Mouse (Mus musculus) erythroblast, embryonic 14.5 days (primary cell): Measurements from ENCODE around the gene Gpr25.

Experiments
- GATA1 ChIP-seq: IDR thresholded peaks from 2 replicates; pipeline ENCODE4 v1.6.1; 2012; ENCODE audit warnings: low read length, inconsistent platforms, mixed read lengths
- TAL1 ChIP-seq: IDR thresholded peaks from 3 replicates; pipeline ENCODE4 v1.6.1; 2012; ENCODE audit warnings: low read length, inconsistent platforms, mixed read lengths

DNA sequence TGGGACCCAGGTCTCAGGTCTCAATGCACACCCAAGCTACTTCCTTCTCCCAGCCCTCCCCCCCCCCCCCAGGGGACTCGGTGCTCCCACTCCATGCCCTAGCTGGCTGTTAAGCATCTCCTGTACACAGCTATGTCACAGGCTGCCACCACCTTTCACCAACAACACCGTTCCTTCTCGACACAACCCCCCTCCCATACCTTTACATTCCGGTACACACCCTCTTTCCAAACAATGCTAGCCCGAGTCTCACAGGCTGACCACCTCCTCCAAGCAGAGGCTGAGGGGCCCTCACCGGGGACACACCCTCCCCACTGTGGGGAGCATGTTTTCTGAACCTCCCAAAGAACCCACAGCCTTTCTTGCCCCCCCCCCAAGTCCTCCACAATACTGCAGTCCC, 29.1 kb downstream of the Gpr25 start:
- TF ChIP-seq GATA1 (no peak), TAL1 (no peak)
